Mouse (Mus musculus): ENCODE results near the gene Gcc2. TPM values are rescaled to one million over a fixed set of nuclear protein-coding genes. Genes with fewer than 3 reads are reported as not detected.
"Not testable (repeated sequence)": the region's sequence is repeated elsewhere in the genome, so short reads cannot be mapped to it uniquely, and the experiment has no call there.

The Gcc2 gene
- total and polyA plus RNA-seq, 3 experiments: 2.2 to 46.7 (median 32.8) TPM

DNA sequence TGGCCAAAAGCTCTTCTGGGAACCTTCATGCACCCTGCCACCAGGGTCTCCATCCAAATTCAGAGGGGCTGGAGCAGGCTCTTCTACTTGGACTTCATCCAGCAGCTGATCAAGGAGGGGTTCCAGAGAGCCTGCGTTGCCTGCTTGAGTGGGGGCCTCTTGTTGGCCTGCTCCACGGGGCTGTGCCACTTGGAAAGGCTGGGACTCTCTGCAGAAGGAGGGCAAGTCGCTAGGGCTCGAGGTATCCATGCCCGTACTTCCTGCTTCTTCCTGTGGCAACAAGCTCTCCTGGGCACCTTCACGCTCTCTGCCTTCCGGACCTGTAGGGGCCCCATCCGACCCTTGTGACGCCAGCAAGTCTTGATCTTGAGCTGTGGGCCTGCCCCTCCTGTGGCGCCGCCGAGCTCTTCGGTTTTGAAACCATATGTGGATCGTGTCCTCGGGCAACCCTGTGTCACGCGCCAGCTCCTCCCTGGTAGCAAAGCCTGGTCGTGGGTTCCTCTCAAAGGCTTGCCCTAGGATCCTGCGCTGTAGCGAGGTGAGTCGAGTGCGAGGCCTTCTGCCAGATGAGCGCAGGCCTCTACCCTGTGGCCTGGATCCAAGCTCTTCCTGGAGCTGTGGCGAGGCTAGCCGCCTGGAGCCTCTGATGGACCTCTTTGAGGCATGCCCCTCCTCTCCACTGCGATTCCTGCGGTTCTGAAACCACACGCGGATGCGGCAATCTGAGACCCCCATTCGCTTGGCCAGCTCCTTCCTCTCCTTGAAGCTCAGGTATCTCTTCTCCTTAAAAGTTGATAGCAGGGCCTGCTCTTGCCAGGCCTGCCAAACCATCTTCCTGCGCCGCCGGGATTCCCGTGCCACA, 23.3 kb upstream of the Gcc2 start:
- peak; percentile 68 for DNase-seq

DNA sequence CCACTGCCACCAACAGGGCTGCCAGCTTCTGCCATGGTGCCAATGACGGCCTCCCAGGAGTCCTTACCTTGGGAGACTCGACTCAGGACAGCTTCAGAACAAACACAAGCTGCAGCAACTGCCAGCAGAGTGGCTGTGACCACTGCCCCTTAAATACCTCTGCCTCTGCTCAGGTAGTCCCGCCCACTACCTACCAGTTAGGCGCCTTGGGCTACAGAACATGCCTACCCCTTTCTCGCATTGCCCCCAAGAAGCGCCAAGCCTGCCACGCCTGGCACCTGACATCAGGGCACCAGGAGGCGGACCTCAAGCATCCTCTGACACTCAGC, 22.7 kb upstream of the Gcc2 start, which contains the start of gene Duxf3:
Duxf3 (minus strand) TSS at position 35 of the 329 bp plus-strand sequence.
- not testable (repeated sequence) for DNase-seq

DNA sequence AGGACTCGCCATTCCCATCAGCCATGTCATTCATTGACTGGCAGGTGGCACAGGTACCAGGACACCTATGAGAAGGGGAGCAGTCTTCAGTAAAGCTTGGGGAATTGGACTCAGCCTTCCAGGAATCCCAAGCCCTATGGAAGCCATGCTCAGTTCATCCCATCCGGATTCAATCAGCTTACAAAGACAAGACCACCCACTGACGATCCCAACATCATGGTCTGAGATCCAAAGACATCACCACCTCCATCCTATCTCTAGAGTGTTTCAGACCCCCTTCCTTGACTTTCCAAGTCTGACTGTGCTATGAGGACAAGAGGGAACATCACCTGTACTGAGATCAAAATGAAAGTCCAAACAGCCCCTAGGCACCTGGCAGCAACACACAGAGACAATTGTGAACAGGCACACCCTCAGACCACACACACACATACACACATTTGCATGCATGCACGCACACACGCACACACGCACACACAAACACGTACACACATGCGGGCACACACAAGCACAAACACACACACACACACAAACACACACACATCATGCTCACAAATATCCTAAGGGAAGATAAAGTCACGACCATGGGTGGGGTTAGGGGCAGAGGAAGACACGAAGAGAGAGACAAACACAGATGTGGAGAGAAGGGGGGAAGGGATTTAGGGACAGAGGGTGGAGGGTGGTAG, 22.1 kb upstream of the Gcc2 start:
- DNase-seq: not testable (repeated sequence)

DNA sequence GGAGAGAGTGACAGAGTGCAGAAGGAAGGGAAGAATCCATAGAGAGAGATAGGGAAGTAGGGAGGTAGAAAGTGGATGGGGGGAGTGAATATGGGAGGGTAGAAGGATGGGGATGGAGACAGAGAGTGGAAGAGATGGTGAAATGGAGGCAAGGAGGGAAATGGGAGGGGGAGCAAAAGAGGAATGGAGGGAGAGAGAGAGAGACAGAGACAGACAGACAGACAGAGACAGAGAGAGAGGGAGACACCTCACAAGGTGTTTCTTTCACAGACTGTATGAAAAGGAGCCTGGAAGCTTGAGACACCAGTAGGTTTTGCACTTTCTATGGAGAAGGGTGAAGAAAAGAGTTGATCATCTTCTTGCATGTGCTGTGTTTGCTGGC, 21.6 kb upstream of the Gcc2 start:
- DNase-seq: not testable (repeated sequence)

DNA sequence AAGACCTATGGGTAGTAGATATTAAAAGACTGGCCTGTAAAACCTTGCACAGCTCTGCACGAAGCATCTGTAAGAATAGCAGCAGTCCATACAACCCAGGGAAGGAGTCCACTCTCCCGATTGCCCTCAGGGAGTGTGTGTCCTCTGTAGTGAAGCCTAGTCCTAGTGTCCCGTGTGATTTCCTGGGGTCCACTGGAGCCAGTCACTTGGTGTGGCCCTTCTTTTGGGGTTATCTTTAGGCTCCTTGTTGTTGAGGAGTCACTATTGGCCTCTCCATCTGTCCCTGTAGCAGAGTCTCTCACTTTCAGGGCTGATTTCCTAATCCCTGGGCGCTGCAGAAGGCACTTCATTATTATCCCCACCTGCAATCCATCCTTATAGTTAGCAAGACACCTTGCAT, 20.3 kb upstream of the Gcc2 start:
- not testable (repeated sequence) for DNase-seq

DNA sequence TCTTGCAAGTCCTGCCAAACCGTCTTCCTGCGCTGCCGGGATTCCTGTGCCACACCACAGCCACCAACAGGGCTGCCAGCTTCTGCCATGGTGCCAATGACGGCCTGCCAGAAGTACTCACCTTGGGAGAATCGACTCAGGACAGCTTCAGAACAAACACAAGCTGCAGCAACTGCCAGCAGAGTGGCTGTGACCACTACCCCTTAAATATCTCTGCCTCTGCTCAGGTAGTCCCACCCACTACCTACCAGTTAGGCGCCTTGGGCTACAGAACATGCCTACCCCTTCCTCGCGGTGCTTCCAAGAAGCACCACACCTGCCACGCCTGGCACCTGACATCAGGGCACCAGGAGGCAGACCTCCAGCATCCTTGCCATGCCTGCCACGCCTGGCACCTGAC, 18.7 kb upstream of the Gcc2 start, which contains the start of gene Gm4981:
Gm4981 (minus strand) TSS at position 89 of the 400 bp plus-strand sequence.
- no peak for DNase-seq

DNA sequence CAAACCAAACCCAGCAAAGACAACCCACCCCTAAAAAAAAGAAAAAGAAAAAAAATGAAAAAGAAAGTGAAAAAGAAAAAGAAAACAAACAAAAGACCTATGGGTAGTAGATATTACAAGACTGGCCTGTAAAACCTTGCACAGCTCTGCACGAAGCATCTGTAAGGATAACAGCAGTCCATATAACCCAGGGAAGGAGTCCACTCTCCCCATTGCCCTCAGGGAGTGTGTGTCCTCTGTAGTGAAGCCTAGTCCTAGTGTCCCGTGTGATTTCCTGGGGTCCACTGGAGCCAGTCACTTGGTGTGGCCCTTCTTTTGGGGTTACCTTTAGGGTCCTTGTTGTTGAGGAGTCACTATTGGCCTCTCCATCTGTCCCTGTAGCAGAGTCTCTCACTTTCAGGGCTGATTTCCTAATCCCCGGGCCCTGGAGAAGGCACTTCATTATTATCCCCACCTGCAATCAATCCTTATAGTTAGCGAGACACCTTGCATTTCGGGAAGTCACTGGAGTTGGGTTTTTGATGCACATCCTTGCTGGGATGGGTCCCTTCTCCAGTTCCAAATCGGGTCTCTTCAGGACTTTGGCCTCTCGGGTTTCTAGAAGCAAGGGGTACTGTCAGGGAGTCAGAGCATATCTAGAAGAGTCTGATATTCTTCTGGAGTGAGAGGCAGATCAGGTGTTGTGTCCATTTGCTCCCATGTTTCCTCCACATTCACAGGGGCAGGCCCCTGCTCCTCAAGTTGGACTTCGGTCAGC, 16.1 kb upstream of the Gcc2 start:
- DNase-seq: peak; percentile 49

DNA sequence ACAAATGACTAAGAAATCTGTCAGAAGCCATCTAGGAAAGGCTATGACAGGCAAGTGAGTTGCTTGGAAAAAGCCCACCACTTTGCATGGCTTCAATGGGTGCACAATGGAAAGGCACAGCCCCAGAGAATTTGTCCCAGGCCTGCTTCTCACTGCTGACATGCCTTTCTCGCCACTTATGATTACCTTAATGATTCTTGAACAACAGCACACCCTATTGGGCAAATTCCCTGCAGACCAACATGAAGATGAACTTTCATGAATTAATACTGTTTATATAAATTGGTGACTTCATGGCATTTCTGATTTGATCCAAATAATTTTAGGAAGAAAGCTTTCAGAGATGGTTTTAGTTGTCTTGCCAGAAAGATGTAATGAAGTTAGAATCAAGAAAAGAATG, 5.8 kb upstream of the Gcc2 start:
- DNase-seq: no peak

DNA sequence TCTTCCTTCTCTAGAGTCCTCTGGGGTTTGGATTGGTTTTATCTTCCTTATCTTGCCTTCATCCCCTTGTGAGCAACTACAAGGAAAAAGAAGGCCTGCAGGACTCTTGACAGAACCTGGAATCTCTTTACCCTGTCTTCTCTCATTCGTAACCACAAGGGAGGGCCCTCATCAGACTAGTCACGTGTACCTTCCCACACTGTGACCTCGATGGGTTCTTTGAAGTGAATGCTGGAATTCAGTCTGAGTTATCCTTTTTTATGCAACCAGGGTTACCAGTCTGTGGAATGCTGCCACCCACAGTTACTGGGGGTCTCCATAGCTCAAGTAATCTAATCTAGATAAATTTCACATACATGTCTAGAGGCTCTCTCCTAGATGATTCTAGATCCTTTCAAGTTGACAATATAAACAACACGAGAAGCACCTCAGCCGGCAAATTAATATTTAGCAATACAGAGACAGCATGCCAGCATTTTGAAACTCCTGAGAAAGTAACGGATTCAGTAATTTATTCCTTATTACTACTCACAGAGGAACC, 592 bp upstream of the Gcc2 start:
- DNase-seq: peak; percentile 40

DNA sequence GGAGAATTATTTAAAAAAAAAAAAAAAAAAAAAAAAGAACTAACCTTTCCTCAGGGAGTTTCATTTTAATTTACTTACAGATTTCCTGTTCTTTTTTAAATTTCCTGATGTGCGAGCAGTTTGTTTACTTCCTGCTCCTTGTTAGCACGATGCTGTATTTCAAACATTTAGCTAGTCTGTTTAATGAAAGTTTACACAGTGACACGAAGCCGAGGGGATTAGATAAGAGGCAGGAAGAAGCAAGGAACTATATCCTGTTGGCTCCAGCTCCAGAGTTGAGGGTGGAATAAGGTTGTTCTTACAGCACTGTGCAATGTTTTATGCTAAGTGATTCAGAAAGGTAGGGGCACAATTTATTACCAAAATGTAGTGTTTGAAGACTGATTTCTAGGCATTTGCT, 657 bp downstream of the Gcc2 start:
- no peak for DNase-seq

DNA sequence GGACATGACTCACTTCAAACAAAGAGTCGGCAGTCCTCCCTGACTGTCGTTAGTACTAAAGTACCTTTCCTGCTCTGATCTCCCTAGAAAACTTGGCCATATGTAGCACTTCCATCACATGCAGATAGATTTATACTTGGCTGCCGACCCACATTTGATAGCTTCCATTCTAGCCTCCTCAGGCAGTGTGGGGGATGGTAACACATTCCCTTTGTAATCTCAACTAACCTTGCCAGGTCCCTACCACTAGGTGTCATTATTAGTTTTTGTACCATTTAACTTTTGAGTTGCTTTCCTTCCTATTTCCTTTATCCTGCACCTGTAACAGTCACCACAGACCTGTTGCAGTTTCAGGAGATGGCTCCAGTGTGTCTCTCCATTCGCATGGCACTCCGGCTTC, 3.2 kb downstream of the Gcc2 start:
- DNase-seq: peak; percentile 49

DNA sequence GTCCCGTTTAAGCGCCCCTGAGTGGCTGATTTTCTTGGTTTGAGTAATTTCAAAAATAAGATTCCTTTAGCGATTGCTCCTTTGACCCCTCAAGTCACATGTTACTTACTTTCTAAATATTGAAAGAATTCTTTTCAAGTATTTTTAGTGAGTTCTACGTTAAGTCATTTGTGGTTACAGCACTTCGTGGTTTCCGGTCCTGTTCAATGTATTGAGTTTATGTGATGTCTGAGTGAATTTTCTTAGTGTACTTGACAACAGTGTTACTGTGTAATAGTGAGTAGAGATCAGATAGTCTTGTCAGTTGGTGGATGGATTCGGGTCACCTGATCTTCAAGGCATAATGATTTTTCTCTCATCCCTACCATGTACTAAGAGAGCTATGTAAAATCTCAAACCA, 26.9 kb downstream of the Gcc2 start:
- no peak for DNase-seq

DNA sequence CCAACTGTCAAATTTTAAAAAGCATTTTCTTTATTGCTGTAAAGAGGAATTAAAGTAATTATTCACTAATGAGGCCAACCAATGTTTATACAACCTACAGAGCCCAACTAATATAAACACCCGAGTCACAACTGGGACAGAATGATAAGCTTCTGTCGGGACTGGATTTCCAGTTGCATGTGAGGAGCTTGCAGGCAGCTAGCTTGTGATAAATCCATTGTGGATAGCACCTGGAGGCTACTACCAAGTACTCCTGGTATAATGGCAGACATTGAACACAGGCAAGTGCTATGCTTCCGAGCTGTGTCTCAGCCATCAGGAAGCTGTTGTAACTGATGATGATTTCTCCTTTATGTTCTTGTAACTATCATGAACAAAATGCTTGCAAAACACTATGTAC, 35.4 kb downstream of the Gcc2 start:
- no peak for DNase-seq

DNA sequence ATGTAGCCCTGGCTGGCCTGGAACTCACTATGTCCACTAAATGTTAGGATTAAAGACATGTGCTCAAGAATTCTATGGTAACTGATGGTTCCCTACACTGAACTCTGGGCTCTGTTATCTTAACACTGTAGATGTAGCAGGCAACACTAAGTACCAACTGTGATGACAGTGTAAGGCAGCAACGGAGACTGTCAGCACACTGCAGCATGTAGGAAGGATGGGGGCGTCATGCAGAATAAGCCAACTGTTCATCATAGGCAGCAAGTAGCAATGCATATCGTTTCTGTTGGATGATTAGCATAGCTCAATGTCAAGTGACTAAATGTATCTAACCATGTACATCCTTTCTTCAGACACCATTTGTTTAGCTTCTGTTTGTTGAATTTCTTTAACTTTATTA, 38.9 kb downstream of the Gcc2 start:
- DNase-seq: no peak

DNA sequence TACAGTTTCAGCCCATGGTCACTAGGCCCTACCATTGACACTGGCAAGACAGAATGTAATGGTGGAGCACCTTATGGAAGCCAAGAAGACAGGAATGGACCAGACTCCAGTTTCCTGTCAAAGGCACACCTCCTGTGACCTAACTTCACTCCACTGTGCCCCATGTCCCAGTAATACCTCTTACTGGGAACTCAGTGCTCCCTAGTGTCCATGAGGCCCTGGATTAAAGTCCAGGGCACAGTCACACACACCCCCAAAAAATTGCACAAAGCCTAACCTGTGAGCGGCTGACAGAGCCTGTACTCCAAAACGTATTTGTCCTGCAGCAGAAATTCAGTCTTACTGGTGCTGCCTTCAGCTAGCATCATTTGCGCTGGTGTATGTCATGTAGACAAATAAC, 40.3 kb downstream of the Gcc2 start:
- DNase-seq: no peak

DNA sequence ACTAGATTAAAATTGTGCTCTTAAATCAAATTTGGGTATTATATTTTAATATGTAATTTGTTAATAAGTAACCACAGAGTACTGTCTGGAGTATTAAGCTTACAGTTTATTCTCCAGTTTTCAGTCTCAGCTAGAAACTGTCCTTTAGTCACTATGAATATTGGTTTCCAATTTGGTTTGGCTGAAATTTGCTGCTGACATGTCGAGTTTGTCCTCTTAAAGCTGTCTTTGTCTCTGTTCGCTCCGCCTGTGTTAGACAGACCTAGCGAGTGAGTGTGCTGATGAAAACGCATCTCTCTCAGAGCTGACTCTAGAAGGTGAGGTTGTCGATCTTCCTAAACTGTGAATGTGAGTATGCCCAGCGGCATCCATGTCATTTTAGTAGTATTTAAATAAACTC, 49.7 kb downstream of the Gcc2 start:
- DNase-seq: no peak

DNA sequence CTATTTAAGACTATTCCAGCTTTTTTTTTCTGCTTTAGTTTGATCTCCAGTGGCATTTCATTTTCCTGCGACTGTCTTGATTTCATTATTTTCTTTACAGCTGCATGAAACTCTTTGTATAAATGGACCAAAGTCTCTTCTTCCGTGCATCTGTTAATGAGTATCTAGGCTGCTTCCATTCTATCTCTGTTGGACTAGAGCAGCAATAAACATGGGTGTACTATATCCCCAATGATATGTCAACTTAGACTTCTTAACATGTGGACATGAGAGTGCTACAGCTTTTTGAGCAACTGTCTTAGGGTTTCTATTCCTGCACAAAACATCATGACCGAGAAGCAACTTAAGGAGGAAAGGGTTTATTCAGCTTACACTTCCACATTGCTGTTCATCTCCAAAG, 51.6 kb downstream of the Gcc2 start:
- DNase-seq: no peak

DNA sequence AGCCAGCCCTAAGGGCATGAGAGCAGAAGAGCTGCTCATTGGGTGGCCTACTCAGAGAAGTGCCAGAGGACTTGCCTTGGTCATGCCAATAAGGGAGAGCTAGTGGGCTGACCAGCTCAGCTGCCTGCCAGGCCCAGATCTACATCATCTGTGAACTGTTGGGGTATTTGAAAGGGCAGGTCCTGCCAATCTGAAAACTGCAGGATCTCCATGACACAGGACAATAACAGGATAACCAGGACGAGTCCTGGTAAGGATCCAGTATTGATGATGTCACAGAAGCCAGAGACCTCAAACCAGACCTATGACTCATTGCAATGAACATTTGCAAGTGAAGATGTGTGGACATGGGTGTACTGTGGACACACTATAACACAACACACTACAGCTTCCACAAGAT, 55.5 kb downstream of the Gcc2 start:
- no peak for DNase-seq

DNA sequence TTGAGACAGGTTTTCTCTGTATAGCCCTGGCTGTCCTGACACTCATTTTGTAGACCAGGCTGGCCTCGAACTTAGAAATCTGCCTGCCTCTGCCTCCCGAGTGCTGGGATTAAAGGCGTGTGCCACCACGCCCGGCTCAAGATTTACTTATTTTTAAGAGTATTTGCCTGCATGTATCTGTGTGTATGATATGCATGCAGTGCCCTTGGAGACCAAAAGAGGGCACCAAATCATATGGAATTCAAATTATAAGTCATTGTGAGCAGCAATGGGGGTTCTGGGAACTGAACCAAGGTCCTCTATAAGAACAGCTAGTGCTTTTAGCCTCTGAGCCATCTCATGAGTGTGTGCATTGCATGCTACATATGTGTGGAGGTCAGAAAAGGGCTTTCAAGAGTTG, 57.6 kb downstream of the Gcc2 start:
- DNase-seq: no peak

DNA sequence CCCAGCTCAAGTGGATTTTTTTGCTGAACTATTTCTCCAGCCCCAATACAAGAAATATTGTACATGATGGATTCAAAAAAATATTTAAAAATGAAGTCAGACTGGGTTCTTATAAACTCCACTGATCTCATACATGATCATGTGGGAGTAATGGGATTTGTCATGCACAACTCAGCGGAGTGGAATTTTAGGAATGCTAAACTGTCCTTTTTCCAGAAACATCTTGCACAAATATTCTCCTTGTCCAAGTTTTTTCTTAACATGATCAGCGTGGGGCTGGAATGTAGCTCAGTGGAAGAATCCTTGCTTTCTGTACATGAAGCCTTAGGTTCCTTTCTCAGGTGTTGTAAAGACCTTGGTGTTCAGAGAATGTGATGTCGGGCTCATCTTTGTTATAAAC, 65.6 kb downstream of the Gcc2 start:
- DNase-seq: no peak

DNA sequence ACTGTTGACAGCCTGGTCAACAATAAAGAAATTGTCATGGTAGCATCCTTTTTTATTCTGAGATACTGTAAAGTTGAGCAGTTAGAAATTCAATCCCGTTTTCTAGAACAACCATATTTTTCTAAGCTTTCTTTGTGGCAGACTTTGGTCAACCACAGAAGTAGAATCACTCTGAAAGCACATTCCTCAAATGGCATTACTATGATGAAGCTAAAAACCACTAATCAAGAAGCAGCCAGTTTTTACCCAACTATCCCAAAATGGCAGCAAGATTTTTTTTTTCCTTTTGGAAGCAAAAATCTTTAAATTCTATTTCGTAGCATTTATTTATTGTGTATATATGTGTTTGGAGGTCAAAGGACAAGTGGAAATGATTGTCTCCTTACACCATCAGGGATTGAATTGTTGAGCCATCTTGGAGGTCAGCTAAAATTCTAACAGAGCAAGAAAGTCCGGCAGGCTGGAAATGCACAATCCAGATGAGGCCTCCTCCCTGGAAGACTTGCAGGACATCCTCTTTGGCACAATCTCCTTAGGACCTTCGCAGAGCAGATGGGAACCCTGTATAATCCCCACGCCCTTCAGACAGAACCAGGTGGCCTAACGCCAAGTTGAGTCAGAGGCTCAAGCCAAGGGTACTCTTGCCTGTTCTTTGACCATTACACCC, 67.2 kb downstream of the Gcc2 start:
- DNase-seq: no peak
